Mouse (Mus musculus): ENCODE results near the gene Cpn1.
"Not testable (repeated sequence)": the region's sequence is repeated elsewhere in the genome, so short reads cannot be mapped to it uniquely, and the experiment has no call there.

The Cpn1 gene

DNA sequence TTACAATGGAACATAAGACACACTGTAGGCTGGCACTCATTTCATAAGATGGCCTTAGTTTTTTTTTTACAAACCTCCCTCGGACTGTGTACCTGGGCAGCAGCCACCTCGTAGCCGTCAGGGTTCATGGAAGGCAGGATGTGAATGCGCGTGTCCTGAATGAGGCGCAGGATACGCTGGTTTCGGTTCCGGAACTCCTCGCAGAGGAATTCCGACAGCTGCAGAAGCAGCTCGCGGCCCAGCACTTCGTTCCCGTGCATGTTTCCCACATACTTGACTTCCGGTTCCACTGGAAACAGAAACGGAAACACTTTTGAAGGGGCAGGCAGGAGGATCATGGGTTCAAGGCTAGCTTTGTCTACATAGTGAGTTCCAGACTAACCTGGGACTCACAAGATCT lies 5.6 kb downstream of the Cpn1 start:
- DNase-seq, result no peak

DNA sequence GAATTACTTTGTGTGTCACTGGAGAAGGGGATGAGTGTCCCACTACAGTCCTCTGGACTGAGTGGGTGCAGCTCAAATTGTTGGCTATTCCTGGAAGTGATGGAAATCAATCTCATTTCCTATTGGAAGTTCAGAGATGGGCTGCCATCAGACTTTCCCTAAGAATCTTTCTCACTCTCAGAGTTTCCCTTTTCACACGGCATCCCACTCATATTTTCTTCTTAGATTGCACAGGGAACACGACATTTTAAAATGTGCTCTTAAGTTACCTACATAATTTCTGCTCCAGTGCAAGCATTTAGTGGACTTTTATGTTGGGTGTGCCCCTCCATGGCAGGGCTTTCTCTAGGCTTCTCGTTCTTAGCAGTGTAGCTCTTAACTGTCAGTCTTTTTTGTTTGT lies 8.6 kb downstream of the Cpn1 start:
- no peak for DNase-seq

DNA sequence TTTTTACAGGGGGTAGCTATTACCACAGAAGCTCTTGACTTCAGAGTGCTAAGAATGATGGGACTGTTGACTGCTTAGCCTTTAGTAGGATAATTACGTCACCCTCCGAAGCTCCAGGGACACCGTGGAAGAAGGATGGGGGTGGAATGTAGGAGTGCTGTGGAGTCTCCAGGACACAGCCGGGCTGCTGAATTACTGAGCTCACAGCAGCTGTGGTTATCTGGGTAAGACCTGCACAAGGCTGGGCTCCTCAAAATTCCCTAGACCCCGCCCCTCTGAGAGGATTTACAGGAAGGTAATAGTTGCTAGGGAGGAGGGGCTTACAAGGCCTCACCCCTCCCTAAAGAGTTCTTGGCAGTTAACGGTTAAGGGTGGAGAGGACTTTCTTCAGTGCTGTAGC lies 9.7 kb downstream of the Cpn1 start:
- DNase-seq, result no peak

DNA sequence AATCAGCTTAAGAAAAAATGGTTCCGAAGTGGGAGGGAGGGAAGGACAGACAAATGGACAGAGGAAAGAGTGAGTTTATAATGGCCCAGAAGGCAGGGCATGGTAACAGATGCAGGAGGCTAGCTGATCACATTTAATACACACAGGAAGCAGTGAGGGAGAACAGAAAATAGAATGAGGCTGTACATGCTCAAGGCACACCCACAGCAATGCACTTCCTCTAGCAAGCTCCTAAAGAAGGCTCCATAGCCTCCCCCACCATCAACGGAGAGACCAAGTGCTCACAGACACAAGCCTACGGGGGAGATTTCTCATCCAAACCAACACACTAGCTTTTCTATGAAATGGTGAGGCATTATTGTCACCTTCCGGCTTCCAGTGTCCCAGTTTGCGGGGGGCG lies 12.1 kb downstream of the Cpn1 start:
- DNase-seq, result no peak

DNA sequence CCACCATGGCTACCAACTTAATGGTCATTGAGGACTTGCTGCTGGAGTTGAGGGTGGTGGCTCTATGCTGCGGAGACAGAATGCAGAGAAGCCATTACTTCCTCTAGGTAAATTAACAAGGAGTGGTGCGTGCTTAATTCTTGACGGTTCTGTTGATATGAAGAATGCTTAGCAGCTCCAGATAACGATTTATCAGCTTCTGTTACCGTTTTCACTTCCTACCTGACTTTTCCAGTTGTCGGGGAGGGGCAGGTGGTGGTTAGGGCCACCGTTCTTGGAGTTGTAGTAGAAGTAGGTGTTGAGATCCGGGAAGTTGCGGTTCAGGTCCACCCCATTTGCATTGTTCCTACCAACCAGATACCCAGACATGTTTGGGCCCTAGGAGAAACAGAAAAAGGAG lies 12.6 kb downstream of the Cpn1 start:
- no peak for DNase-seq

DNA sequence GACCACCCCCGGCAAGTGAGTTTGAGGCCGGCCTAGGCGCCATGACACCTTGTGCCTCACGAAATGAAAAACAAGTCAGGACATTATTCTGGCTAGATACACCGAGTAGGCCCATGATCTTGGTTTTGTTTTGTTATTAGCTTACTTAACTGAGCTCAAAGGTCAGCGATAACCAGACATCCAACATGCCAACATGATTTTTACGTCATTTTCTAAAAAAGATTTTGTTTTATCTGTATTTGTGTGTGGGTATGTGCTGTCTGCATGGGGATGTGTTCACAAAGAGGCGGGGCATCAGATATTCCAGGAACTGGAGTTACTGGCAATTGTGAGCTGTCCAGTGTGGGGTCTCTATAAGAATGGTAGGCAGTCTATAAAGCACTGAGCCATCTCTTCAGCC lies 14.2 kb downstream of the Cpn1 start:
- no peak for DNase-seq

DNA sequence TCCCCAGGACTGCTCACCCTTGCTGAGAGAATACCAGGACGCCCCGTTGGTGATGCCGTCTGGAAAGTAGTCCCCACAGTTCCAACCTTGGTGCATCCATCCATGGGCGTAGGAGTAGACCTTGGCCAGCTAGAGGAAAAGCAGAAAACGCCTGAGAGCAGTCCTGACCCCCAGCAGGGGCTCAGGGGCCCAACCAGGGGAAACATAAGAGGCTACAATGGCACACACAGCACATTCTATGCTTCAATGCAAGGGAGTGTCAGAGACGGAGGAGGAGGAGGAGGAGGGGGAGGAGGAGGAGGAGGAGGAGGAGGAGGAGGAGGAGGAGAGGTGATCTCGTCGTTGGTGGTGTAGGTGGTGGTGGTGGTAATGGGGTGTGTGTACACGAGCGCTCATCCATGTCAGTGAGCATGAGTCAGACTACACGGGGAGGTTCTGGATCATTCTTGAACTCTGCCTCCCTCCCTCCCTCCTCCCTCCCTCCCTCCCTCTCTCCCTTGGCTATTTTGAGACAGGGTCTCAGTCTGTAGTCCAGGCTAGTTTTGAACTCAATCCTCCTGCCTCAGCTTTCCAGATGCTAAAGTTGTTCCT lies 17.8 kb downstream of the Cpn1 start:
- no peak for DNase-seq

DNA sequence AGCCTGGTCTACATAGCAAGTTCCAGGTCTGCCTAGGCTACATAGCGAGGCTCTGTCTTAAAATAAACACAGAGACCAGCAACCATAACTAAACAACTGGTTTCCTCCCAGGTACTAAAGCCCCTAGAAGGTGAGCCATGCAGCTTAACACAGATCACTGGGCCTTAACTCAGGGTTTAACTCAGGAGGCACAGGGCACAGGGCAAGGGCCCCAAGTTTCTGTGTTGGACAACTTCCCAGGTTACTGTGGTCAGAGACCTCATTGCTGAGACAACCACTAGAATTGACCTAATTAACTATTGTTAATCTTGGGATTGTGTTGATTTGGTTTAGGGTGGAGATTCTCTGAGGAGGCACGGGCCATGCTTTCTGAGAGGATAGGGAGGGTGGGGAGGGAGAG lies 19.9 kb downstream of the Cpn1 start:
- DNase-seq, result no peak

DNA sequence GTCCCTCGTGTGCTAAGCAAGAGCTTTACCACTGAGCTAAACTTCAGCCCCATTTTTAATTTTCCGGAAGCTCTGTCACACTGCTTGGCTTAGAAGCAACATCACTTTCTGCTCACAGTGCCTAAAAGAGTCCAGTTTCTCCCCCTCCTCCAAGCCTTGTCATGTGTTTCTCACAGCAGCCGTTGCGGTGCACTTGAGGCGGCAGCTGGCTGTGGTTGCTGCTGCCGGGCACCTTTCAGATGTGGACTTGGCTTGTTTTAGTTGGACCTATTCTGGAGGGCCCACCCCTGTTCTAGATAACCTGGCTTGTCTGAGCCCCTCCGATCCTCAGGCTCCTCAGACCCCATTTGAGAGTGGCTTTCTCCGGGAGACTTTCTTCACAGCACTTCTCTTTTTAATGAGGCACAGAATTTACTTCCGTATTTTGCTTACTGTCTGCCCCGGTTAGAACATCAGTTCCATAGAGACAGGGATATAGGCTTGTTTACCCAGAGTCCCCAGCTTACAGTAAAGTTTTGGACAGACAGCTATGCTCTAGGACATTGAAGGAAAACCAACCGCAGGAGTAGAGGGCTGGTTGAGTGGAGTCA lies 20.8 kb downstream of the Cpn1 start:
- no peak for DNase-seq

DNA sequence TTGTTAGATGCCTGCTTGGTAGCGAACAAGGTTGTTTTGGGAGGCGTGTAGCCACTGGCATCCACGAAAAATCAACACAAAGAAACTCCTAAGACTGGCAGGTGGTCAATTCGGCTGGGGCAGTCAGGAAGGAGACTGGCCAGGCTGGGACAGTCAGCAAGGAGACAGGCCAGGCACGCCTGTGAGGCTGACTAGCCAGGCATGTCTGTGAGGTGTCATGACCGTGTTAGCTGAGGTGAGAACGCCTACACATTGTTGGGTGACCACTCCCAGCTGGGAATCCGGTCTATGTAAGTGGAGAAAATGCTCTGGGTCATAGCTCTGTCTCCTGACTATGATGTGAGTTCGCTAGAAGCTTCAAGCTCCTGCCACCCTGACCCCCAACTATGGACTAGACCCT lies 23.6 kb downstream of the Cpn1 start:
- DNase-seq, result no peak

DNA sequence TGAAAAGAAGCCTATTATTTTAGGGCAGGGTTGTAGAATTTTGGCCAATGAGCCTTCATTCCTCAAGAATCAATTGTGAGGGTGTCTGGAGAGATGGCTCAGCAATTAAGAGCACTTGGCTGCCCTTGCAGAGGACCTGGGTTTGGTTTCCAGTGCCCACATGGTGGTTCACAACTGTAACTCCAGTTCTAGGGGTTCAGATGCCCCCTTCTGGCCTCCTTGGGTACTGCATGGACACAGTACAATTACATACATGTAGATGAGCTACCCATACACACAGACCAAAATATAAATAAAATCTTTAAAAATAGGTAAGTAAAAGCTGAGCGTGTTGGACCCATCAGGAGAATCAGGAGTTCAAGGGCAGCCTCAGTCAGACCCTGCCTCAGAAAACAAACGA lies 25.2 kb downstream of the Cpn1 start:
- DNase-seq, result peak in 1 of 2 experiments; percentile 21

DNA sequence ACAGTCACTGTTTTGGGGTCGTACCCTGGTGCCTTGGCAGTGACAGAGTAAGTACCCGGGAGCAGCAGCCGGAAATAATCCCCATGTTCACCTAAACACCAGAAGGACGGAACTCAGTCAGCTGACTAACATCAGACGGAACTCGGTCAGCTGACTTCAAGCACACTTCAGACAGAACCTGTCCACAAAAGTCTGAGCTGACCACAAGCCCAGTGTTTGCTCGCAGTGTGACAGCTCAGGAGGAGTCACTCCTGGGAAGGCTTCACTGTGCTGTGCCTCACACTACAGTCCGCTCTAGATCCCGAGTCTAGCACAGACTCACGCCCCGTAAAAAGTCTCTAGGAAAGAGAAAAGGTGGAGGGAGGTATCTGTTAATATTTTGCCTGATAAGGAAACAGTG lies 26.3 kb downstream of the Cpn1 start:
- no peak for DNase-seq

DNA sequence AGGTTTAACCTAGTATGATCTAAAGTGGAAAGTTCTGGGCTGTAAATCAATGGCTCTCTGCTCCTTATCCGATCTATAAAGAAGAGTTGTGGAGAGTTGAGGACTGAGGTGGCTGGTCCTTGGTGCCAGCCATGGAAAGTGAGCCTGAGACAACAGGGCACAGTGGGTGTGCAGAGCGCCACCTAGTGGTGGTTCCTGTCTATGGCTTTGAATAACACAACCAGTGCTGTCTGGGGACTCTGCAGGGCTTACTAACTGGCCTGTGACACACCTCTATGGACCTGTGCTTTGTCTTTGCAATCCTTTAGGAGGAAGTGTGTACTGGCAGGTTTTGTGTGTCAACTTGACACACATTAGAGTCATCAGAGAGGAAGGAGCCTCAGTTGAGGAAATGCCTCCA lies 27.2 kb downstream of the Cpn1 start:
- DNase-seq, result peak; percentile 60 to 84

DNA sequence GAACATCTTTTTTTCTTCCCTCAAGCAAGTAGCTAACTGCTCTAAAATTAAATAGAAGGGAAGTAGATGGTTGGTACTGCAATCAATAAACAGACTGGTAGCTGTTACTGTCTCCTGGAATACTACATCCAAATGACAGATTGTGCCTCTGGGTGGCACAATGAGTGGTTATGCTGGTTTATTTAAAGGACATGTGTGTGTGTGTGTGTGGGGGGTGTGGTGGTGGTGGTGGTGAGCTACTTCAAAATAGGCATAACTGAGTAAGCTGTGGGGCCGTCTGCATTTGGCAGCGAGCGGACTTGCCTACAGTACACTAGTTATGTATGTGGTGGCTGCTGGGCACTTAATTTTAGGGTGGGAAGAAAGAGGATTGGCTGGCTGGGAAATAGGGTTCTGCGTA lies 28.5 kb downstream of the Cpn1 start:
- no peak for DNase-seq

DNA sequence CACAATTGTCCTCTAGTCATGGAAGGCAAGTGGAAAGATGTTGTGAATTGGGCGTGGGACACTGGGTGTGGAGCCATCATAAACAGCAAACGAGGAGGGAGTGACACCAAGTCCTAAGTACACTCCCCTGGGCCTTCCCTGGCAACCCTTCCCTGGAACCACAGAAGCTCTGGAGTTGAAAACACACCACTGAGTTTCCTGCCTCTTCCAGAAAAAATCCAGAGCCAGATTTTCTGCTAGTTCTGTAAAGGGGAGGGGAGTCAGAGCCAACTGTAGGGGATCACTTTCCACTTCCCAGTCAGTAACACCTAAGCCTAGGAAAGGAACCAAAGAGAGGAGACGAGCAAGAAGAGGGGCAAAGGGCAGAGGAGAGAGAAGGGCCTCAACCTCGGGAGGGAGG lies 29.0 kb downstream of the Cpn1 start:
- no peak for DNase-seq

DNA sequence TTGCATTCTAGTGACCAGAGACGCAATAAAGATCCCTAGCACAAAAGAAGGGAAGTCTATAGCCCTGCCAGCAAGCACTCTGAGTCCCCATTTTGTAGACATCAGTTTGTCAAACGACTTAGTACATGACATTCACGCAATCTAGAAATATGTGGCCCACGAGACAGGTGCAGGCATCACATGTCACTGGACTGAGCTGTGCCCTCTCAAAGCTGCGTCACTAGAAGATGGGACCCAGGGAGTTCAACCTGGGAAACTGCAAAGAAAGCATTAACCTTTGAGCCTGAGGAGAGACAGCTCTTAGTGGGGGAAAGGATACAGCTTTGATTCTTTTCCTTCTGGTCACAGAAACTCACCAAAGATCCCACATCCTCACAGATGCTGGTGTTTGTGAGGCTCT lies 31.1 kb downstream of the Cpn1 start:
- DNase-seq, result peak in 1 of 2 experiments; percentile 28

DNA sequence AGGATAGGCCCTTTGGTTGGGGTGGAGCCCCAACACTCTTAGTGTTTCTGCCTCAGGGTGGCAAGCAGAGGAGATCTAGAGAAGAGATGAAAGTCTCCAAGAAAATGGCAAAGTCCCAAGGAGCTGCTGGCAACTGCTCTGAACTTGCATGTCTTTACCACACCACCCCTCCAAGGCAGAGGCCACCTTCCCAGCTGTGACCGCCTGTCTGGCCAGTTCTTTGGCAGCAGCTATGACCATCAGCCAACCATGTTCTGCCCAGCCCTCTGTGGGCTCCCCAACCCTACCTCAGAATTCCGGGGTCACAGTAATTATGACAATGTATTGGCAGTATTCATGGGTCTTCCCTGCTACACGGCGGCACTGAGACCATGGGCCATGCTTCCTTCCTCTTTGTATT lies 31.5 kb downstream of the Cpn1 start:
- no peak for DNase-seq

DNA sequence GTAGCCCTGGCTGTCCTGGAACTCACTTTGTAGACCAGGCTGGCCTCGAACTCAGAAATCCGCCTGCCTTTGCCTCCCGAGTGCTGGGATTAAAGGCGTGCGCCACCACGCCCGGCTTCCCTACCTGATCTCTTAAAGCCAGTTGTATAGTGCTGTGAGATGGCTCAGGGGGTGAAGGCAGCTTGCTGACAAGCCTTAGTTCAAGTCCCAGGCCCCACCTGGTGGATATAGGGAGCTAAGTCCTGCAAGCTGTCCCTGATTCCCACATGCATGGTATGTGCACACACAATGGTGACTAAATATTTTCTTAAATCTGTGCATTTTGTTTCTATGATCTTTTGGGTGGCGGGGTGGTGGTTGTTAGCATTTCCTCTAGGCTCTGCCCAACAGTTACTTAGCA lies 33.4 kb downstream of the Cpn1 start:
- DNase-seq, result not testable (repeated sequence)

DNA sequence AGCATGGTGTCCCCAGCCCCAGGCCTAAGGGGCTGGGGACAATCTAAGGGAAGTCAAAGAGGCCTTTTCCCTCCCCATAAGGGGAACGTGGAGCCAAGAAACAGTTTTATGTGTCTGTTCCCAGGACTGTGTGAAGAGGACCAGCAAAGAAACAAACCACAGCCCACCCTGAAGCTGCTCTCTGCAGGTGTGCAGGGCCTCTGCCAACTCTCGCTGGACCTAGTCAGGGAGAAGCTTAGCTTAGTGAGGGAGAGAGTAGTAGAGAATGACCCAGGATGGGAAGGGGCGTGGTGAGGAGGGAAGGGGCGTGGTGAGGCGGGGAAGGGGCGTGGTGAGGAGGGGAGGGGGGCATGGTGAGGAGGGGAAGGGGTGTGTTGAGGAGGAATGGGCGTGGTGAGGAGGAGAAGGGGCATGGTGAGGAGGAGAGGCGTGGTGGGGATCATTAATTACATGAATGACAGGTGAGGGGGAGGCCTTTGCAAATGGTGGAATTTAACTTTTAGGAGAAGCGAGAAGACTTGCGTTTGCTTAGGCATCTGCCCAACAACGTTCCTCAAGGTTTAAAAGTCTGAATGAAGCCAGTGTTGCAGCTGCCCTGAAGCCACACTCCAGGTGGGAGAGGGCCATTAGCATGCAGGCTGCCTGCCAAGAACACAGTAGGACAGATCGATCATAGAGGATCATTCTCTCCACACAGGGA lies 37.1 kb downstream of the Cpn1 start:
- DNase-seq, result no peak

DNA sequence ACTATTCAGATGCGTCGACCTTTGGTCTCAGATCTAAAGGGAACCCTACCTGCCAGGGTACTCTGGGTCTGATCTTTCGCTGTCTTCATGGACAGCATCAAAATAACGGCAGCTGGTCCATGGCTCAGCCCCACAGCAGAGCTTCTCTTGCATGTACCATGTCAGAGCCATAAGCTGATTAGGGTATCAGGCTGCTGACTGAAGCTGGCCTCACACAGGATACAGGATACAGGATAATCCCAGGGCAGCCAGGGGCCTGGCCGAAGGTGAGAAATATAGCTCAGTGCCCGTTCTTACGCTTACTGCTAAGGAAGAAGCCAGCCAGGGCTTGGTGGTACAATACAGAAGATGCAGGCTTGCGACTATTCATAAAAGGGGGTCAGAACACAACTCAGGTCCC lies 41.8 kb downstream of the Cpn1 start:
- DNase-seq, result no peak

DNA sequence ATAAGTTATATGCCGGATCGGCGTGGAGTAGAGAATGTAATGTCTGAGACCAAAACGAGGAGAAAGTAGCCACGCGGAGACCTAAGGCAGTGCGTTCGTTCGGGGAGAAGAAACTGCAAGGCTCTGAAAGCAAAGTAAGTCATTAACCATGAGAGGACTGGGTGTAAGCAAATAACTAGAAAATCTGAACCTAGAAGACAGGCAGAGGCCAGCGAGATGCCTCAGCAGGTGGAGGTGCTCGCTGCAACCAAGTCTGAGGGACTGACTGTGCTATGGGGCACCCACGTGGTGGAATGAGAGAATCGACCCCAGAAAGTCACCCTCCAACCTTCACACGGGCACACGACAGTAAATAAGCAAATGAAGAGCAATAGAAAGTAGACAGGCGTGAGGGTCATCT lies 43.3 kb downstream of the Cpn1 start:
- peak; percentile 43 to 44 for DNase-seq

DNA sequence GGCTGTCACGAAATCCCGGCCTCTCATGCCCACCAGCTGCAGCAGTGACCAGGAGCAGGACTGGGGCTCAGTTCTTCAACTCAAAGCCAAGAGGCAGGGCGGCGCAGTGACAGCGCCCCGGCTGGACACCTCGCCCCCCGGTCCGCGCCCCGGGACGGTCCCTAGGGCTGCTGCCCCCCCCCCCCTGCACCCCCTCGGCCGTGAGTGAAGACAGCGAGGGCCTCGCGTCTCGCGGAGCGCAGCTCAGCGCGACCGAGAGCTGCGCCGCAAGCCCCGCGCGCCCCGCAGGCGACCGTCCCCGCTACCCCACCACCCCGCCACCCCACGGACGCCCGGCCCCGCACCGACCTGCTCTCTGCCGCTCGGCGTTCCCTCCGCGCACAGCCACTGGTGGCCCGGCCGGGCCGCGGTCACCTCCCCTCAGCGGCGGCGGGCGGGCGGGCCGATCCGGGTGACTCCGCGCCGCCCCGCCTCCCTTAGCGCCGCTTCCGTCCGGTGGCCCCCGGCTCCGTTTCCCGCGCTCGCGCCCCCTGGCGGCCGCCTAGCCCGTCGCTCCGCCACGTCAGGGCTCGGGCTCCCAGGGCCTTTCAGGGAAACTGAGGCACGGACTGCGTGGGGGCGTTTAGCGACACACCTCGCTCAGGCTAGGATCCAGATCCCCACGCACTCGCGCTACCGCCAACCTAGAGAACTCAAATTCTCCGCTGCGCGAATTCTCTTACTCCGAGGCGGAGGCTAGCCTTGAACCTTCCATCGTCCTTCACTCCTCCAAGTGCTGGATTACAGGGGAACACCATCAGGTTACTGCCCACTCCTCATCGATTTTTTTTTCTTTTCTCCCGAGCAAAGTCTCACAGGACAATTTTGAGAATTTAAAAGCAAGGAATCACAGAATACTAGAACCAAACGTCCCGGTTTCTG lies 46.3 kb downstream of the Cpn1 start, which contains the start of gene Dnmbp:
Dnmbp (minus strand) TSS at position 423 of the 921 bp plus-strand sequence.
- DNase-seq, result peak; percentile 54 to 74

DNA sequence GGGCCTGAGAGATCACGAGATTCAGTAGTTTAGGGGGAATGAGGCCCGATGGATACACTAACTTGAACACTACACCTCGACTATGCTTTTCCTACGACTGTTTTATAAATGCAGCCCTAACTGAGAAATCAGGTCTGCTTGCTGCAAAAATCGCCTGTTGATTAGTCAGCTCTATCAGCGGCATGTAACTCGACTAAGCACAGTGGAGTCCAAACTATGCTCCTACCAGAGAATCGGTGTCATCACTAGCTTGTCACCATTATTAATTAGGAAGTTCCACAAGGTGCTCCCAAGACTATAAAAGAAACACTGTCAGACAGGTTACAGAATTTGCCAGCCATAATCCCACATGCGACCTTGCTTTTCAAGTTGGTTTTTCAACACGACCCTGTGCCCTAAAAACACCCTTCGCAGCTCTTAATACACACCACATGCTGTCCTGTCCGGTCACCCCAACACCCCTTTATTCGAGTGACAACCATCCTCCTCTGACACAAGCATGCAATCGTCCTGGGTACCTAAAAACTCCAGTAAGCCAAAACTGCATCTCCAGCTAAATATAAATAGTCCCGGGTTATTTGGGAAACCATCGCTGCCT lies 47.1 kb downstream of the Cpn1 start:
- no peak for DNase-seq

Data from kidney, adult 8-10 months (tissue).